Mouse (Mus musculus): ENCODE results near the gene H2-T22.

DNA sequence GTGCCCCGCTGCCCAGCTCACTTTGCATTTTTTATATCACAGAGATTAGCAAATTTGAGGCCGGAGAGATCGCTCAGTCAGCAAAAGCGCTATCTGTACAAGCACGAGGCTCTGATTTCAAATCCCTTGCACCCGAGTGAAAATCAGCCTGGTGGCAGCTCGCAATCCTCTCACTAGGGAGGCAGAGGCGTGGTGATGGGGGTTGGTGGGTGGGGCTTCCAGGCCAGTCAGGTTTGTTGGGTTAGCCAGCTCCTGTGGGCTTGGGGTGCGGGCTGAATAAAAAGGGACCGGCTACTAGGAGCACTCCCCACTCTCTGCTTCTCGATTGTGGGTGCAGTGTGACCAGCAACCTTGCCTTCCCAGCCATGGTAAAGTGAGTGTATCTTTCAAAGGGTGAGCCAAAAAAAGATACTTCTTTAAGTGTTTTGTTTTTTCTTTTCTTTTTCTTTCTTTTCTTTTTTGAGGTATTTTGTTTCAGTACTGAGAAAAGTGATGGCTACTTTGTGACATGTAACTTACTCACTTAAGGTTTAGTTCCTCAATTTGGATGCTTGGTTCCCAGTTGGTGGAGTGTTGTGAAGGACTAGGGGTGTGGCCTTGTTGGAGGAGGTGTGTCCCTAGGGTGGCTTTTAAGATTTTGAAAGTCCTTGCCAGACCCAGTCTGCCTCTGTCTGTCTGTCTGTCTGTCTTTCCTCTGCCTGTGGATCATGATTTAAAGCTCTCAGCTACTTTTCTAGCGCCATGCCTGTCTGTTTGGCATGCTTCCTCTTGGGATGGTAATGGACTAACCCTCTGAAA is 44.6 kb downstream of the H2-T22 start:
- TF ChIP-seq POLR2A (IDR thresholded peaks at IDR 0.05; ENCODE audit: extremely low read depth, insufficient read depth, low read length): no peak
- 0 out of 2 replicates have a peak, but pooled peaks have one; percentile 13 for TF ChIP-seq CTCF (IDR thresholded peaks at IDR 0.05; ENCODE audit: low read depth, low read length)

Measured in liver, adult 2 months (tissue).